Mouse (Mus musculus) left cerebral cortex, adult 18-20 months (tissue): ENCODE data around the gene a. TPM values are rescaled to one million over a fixed set of nuclear protein-coding genes. Genes with fewer than 3 reads are reported as not detected.
"Not testable (repeated sequence)": the region's sequence is repeated elsewhere in the genome, so short reads cannot be mapped to it uniquely, and the experiment has no call there.

Experiments used
- DNase-seq, 2 experiments: peaks; one replicate each; pipeline ENCODE4 v3.0.0; 2021 to 2022; ENCODE audit warnings: low spot score in 2 of 2, mixed read lengths in 1 of 2
- total RNA-seq, 2 experiments: library from RNA; stranded (reverse); gene quantifications; 2 replicates each; pipeline ENCODE4 v1.2.3; 2021

a gene
- total RNA-seq, 2 experiments from 2014 or later = not detected

- DNase-seq = no peak
Observed at GRCm38 (mm10) chr2:154834149-154834865, 43.1 kb downstream of the a start.

GRCm38 (mm10) chr2:154836537-154836936 is 45.3 kb downstream of the a start:
- no peak for DNase-seq

- DNase-seq = no peak
Observed at GRCm38 (mm10) chr2:154848086-154848485, 56.9 kb downstream of the a start.

GRCm38 (mm10) chr2:154855383-154855782 is 64.2 kb downstream of the a start:
- peak; percentile 65 to 71 for DNase-seq

- peak; percentile 9 to 28 for DNase-seq
Observed at GRCm38 (mm10) chr2:154863672-154864071, 72.5 kb downstream of the a start.

- DNase-seq = no peak
Observed at GRCm38 (mm10) chr2:154865696-154866095, 74.5 kb downstream of the a start.

GRCm38 (mm10) chr2:154868106-154868505 is 76.9 kb downstream of the a start:
- DNase-seq = no peak

GRCm38 (mm10) chr2:154869954-154870641 is 78.9 kb downstream of the a start:
- no peak for DNase-seq

GRCm38 (mm10) chr2:154876621-154877020 is 85.4 kb downstream of the a start:
- DNase-seq = no peak

GRCm38 (mm10) chr2:154891585-154891984 is 100.4 kb downstream of the a start:
- no peak for DNase-seq

GRCm38 (mm10) chr2:154892201-154893044 is 101.2 kb downstream of the a start, which contains the start of gene Eif2s2:
Gene Eif2s2, minus strand, starts transcription at chr2:154892935.
- peak; percentile 92 to 97 for DNase-seq

GRCm38 (mm10) chr2:154893045-154893385 is 101.8 kb downstream of the a start:
- no peak for DNase-seq

GRCm38 (mm10) chr2:154893548-154893947 is 102.3 kb downstream of the a start:
- DNase-seq = no peak

- not testable (repeated sequence) for DNase-seq
Observed at GRCm38 (mm10) chr2:154899004-154899403, 107.8 kb downstream of the a start.

GRCm38 (mm10) chr2:154899412-154899811 is 108.2 kb downstream of the a start:
- not testable (repeated sequence) for DNase-seq

- no peak for DNase-seq
Observed at GRCm38 (mm10) chr2:154902111-154902510, 110.9 kb downstream of the a start.

GRCm38 (mm10) chr2:154905796-154906195 is 114.6 kb downstream of the a start:
- no peak for DNase-seq

GRCm38 (mm10) chr2:154908223-154908622 is 117.0 kb downstream of the a start:
- DNase-seq = not testable (repeated sequence)

GRCm38 (mm10) chr2:154909789-154910188 is 118.6 kb downstream of the a start:
- DNase-seq = no peak

GRCm38 (mm10) chr2:154915922-154916541 is 124.8 kb downstream of the a start:
- no peak for DNase-seq

GRCm38 (mm10) chr2:154916547-154916946 is 125.3 kb downstream of the a start:
- no peak for DNase-seq
